Mouse (Mus musculus): ENCODE data around the gene Otub2. TPM values are rescaled to one million over a fixed set of nuclear protein-coding genes. Genes with fewer than 3 reads are reported as not detected.

Otub2 gene
- polyA plus RNA-seq, 1 experiment = 11.6 TPM

GRCm38 (mm10) chr12:103353538-103353937 lies 34.9 kb upstream of the Otub2 start:
- peak; percentile 49 for TF ChIP-seq CTCF (IDR thresholded peaks at IDR 0.05; ENCODE audit: borderline replicate concordance, insufficient read depth, low read depth, low read length)
- TF ChIP-seq POLR2A (IDR thresholded peaks at IDR 0.05; ENCODE audit: borderline replicate concordance, insufficient read depth, low read length) = no peak
- no peak overlapping the region for H3K4me3 ChIP-seq (replicated peaks; ENCODE audit: insufficient read depth, low read depth, low read length)
- peak; percentile 70 to 78 for DNase-seq
- peaks cover 13% of the 10 kb centered on the region for H3K4me1 ChIP-seq (ENCODE audit: control insufficient read depth, insufficient read depth, low read length)
- H3K27ac ChIP-seq (ENCODE audit: insufficient read depth, low read length) = no peak overlapping the region
- WGBS = 4% methylated on average over 5 of the region's 5 CpGs
- H3K27me3 ChIP-seq (ENCODE audit: control insufficient read depth, insufficient read depth, low read length) = no peaks in the 10 kb centered on the region

GRCm38 (mm10) chr12:103355746-103356414 lies 32.6 kb upstream of the Otub2 start, which contains the start of gene Asb2:
Gene Asb2 (minus strand): TSS chr12:103356001.
- TF ChIP-seq POLR2A (IDR thresholded peaks at IDR 0.05; ENCODE audit: borderline replicate concordance, insufficient read depth, low read length) (no peak), CTCF (IDR thresholded peaks at IDR 0.05; ENCODE audit: borderline replicate concordance, insufficient read depth, low read depth, low read length) (no peak)
- Histone ChIP-seq H3K4me3 (replicated peaks; ENCODE audit: insufficient read depth, low read depth, low read length) (no peak within 1 kb of the TSS), H3K4me1 (ENCODE audit: control insufficient read depth, insufficient read depth, low read length) (peaks cover 13% of the 10 kb centered on the region), H3K27ac (ENCODE audit: insufficient read depth, low read length) (no peak within 1 kb of the TSS), H3K27me3 (ENCODE audit: control insufficient read depth, insufficient read depth, low read length) (no peaks in the 10 kb centered on the region)
- 48% methylated on average over 14 of the region's 14 CpGs for WGBS
- DNase-seq = no peak

GRCm38 (mm10) chr12:103356415-103356748 lies 32.1 kb upstream of the Otub2 start:
- 93% methylated on average over 4 of the region's 4 CpGs for WGBS
- no peak for DNase-seq
- no peak overlapping the region for H3K27ac ChIP-seq (ENCODE audit: insufficient read depth, low read length)
- H3K4me3 ChIP-seq (replicated peaks; ENCODE audit: insufficient read depth, low read depth, low read length) = no peak overlapping the region
- peaks cover 13% of the 10 kb centered on the region for H3K4me1 ChIP-seq (ENCODE audit: control insufficient read depth, insufficient read depth, low read length)
- no peaks in the 10 kb centered on the region for H3K27me3 ChIP-seq (ENCODE audit: control insufficient read depth, insufficient read depth, low read length)
- no peak for TF ChIP-seq POLR2A (IDR thresholded peaks at IDR 0.05; ENCODE audit: borderline replicate concordance, insufficient read depth, low read length)
- no peak for TF ChIP-seq CTCF (IDR thresholded peaks at IDR 0.05; ENCODE audit: borderline replicate concordance, insufficient read depth, low read depth, low read length)

- Histone ChIP-seq H3K27ac (ENCODE audit: insufficient read depth, low read length) (no peak overlapping the region), H3K4me1 (ENCODE audit: control insufficient read depth, insufficient read depth, low read length) (peaks cover 6% of the 10 kb centered on the region; the same call in 1 of the 2 replicates), H3K4me3 (replicated peaks; ENCODE audit: insufficient read depth, low read depth, low read length) (no peak overlapping the region), H3K27me3 (ENCODE audit: control insufficient read depth, insufficient read depth, low read length) (no peaks in the 10 kb centered on the region)
- WGBS = 45% methylated on average over 8 of the region's 8 CpGs
- TF ChIP-seq POLR2A (IDR thresholded peaks at IDR 0.05; ENCODE audit: borderline replicate concordance, insufficient read depth, low read length) (no peak), CTCF (IDR thresholded peaks at IDR 0.05; ENCODE audit: borderline replicate concordance, insufficient read depth, low read depth, low read length) (no peak)
- no peak for DNase-seq
These were observed 30.3 kb upstream of the Otub2 start for GRCm38 (mm10) chr12:103358216-103358615.

GRCm38 (mm10) chr12:103358951-103359801 lies 29.3 kb upstream of the Otub2 start:
- DNase-seq = no peak
- 50% methylated on average over 4 of the region's 4 CpGs for WGBS
- H3K4me1 ChIP-seq (ENCODE audit: control insufficient read depth, insufficient read depth, low read length) = no peaks in the 10 kb centered on the region
- TF ChIP-seq POLR2A (IDR thresholded peaks at IDR 0.05; ENCODE audit: borderline replicate concordance, insufficient read depth, low read length) = no peak
- TF ChIP-seq CTCF (IDR thresholded peaks at IDR 0.05; ENCODE audit: borderline replicate concordance, insufficient read depth, low read depth, low read length) = no peak
- H3K27me3 ChIP-seq (ENCODE audit: control insufficient read depth, insufficient read depth, low read length) = no peaks in the 10 kb centered on the region
- H3K27ac ChIP-seq (ENCODE audit: insufficient read depth, low read length) = no peak overlapping the region
- no peak overlapping the region for H3K4me3 ChIP-seq (replicated peaks; ENCODE audit: insufficient read depth, low read depth, low read length)

- DNase-seq = no peak
- no peak overlapping the region for H3K4me3 ChIP-seq (replicated peaks; ENCODE audit: insufficient read depth, low read depth, low read length)
- no peaks in the 10 kb centered on the region for H3K27me3 ChIP-seq (ENCODE audit: control insufficient read depth, insufficient read depth, low read length)
- no peak for TF ChIP-seq POLR2A (IDR thresholded peaks at IDR 0.05; ENCODE audit: borderline replicate concordance, insufficient read depth, low read length)
- TF ChIP-seq CTCF (IDR thresholded peaks at IDR 0.05; ENCODE audit: borderline replicate concordance, insufficient read depth, low read depth, low read length) = no peak
- WGBS = 70% methylated on average over 8 of the region's 8 CpGs
- no peaks in the 10 kb centered on the region for H3K4me1 ChIP-seq (ENCODE audit: control insufficient read depth, insufficient read depth, low read length)
- no peak overlapping the region for H3K27ac ChIP-seq (ENCODE audit: insufficient read depth, low read length)
These were observed 27.7 kb upstream of the Otub2 start for GRCm38 (mm10) chr12:103360812-103361211.

GRCm38 (mm10) chr12:103361539-103362307 lies 26.8 kb upstream of the Otub2 start:
- WGBS = 88% methylated on average over 17 of the region's 17 CpGs
- Histone ChIP-seq H3K4me3 (replicated peaks; ENCODE audit: insufficient read depth, low read depth, low read length) (no peak overlapping the region), H3K27ac (ENCODE audit: insufficient read depth, low read length) (no peak overlapping the region), H3K4me1 (ENCODE audit: control insufficient read depth, insufficient read depth, low read length) (no peaks in the 10 kb centered on the region), H3K27me3 (ENCODE audit: control insufficient read depth, insufficient read depth, low read length) (no peaks in the 10 kb centered on the region)
- TF ChIP-seq CTCF (IDR thresholded peaks at IDR 0.05; ENCODE audit: borderline replicate concordance, insufficient read depth, low read depth, low read length) = no peak
- no peak for TF ChIP-seq POLR2A (IDR thresholded peaks at IDR 0.05; ENCODE audit: borderline replicate concordance, insufficient read depth, low read length)
- no peak for DNase-seq

Data from cerebellum, adult 2 months (tissue).